Mouse (Mus musculus) myocyte (in vitro differentiated cells): ENCODE data around the gene Tfec. TPM values are rescaled to one million over a fixed set of nuclear protein-coding genes. Genes with fewer than 3 reads are reported as not detected.

ENCODE experiments used
- H3K27me3 ChIP-seq: one replicate; pipeline ENCODE4 v1.6.1; 2011; ENCODE audit not compliant: control insufficient read depth, insufficient read depth, insufficient read length
- H3K36me3 ChIP-seq: one replicate; pipeline ENCODE4 v1.6.1; 2011; ENCODE audit not compliant: control insufficient read depth, insufficient read depth
- H3K4me2 ChIP-seq: one replicate; pipeline ENCODE4 v1.6.1; 2011; ENCODE audit warnings: low read depth, control low read depth
- H3K4me3 ChIP-seq: one replicate; pipeline ENCODE4 v1.5.1; 2011; ENCODE audit warnings: mild to moderate bottlenecking, control low read depth, moderate library complexity
- H3K79me2 ChIP-seq: one replicate; pipeline ENCODE4 v1.6.1; 2011; ENCODE audit not compliant: control insufficient read depth, insufficient read depth
- H3ac ChIP-seq: one replicate; pipeline ENCODE4 v1.6.1; 2011; ENCODE audit not compliant: control insufficient read depth, insufficient read length
- CEBPB ChIP-seq: IDR thresholded peaks from 2 replicates; pipeline ENCODE4 v1.6.1; 2011; ENCODE audit warnings: mild to moderate bottlenecking, moderate library complexity; ENCODE audit not compliant: poor library complexity, insufficient read depth, severe bottlenecking
- E2F4 ChIP-seq: IDR thresholded peaks from one replicate; pipeline ENCODE4 v1.6.1; 2011; ENCODE audit warnings: mild to moderate bottlenecking, control low read depth, moderate library complexity; ENCODE audit not compliant: insufficient read depth
- MAX ChIP-seq: IDR thresholded peaks from one replicate; pipeline ENCODE4 v1.6.1; 2011; ENCODE audit warnings: low read depth, mild to moderate bottlenecking, control low read depth
- MYOD1 ChIP-seq, 3 experiments: IDR thresholded peaks; one replicate each; pipeline ENCODE4 v1.6.1; 2011; ENCODE audit warnings: control low read depth in 2 of 3, low read depth in 2 of 3, mild to moderate bottlenecking in 2 of 3, moderate library complexity in 1 of 3; ENCODE audit not compliant: insufficient read length in 2 of 3, control insufficient read depth in 1 of 3
- MYOG ChIP-seq, 3 experiments: IDR thresholded peaks; one replicate each; pipeline ENCODE4 v1.6.1; 2011; ENCODE audit warnings: control low read depth in 2 of 3, low read depth in 2 of 3, mild to moderate bottlenecking in 2 of 3; ENCODE audit not compliant: insufficient read length in 2 of 3, control insufficient read depth in 1 of 3, insufficient read depth in 1 of 3
- POLR2A ChIP-seq: IDR thresholded peaks from one replicate; pipeline ENCODE4 v1.6.1; 2011; ENCODE audit warnings: low read depth, mild to moderate bottlenecking, control low read depth, moderate library complexity; ENCODE audit not compliant: insufficient read length
- POLR2AphosphoS2 ChIP-seq: IDR thresholded peaks from one replicate; pipeline ENCODE4 v1.6.1; 2011; ENCODE audit warnings: low read depth, control low read depth; ENCODE audit not compliant: insufficient read length
- REST ChIP-seq: IDR thresholded peaks from one replicate; pipeline ENCODE4 v1.6.1; 2011; ENCODE audit warnings: mild to moderate bottlenecking, control low read depth, moderate library complexity; ENCODE audit not compliant: insufficient read depth, insufficient read length
- SRF ChIP-seq: IDR thresholded peaks from one replicate; pipeline ENCODE4 v1.6.1; 2011; ENCODE audit warnings: low read depth; ENCODE audit not compliant: control insufficient read depth, insufficient read length
- TCF12 ChIP-seq: IDR thresholded peaks from one replicate; pipeline ENCODE4 v1.6.1; 2011; ENCODE audit warnings: mild to moderate bottlenecking, control low read depth; ENCODE audit not compliant: poor library complexity, insufficient read depth, severe bottlenecking
- TCF3 ChIP-seq: IDR thresholded peaks from one replicate; pipeline ENCODE4 v1.6.1; 2011; ENCODE audit warnings: low read depth, control low read depth; ENCODE audit not compliant: insufficient read length
- USF1 ChIP-seq: IDR thresholded peaks from one replicate; pipeline ENCODE4 v1.6.1; 2011; ENCODE audit warnings: low read depth, mild to moderate bottlenecking, control low read depth, moderate library complexity
- polyA plus RNA-seq: library from polyadenylated mRNA; unstranded; fragments of >200 nt; fragmentation: generic; extraction: Trizol; gene quantifications from one replicate; pipeline ENCODE4 v1.2.1, GENCODE M21; 2012; ENCODE audit warnings: missing spikeins

Tfec gene
- polyA plus RNA-seq, 1 experiment, result not detected

DNA sequence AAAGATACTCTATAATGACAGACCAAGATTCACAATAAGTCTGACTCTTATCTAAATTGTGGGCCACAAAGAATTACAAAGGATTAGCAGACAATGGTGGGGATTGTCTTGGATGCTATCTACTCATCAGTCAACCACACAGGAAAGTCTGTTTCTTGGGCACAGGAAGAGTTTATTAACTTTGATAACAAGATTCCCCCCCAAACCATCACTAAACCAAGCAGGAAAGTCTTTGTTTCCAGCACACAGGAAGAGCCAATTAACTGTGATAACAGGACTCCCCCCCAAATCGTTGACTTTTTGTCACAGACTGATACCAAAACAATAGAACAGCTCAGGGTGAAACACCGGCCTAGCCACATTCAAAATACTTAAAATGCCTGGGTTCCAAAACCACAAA lies 28.2 kb downstream of the Tfec start:
- no peaks in the 10 kb centered on the region for H3K27me3 ChIP-seq
- TF ChIP-seq TCF3, result no peak
- TF ChIP-seq TCF12, result no peak
- TF ChIP-seq USF1, result no peak
- TF ChIP-seq E2F4, result no peak
- TF ChIP-seq MYOD1 (IDR thresholded peaks at IDR 0.05; ENCODE audit: control insufficient read depth in 1 of 3, insufficient read length in 2 of 3, low read depth in 2 of 3), result no peak
- no peak for TF ChIP-seq REST
- TF ChIP-seq SRF, result no peak
- no peak for TF ChIP-seq MAX
- no peak for TF ChIP-seq POLR2AphosphoS2
- no peak for TF ChIP-seq MYOG (IDR thresholded peaks at IDR 0.05; ENCODE audit: control insufficient read depth in 1 of 3, insufficient read depth in 1 of 3, insufficient read length in 2 of 3, low read depth in 2 of 3)
- no peak for TF ChIP-seq POLR2A
- no peak for TF ChIP-seq CEBPB
- no peaks in the 10 kb centered on the region for H3K79me2 ChIP-seq
- H3K4me2 ChIP-seq, result no peak overlapping the region
- no peaks in the 10 kb centered on the region for H3K36me3 ChIP-seq
- H3K4me3 ChIP-seq, result no peak overlapping the region
- H3ac ChIP-seq, result no peak overlapping the region

DNA sequence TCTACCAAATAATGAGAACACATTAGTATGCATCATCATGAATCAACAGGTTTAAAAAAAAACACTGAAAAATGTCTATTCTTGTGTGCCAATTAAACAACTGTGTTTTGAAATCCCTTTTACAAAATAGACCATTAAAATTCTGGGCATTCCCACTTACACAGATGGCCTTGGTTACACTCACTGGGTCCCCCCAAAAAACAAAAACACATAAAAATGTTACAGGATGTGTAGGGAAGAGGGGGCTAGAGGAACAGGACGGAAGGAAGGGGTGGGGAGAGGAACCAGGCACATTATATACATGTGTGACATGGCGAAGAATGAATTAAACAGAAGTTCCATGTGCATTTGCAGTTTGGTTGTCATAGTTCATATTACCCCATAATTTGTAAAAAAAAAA lies 29.9 kb downstream of the Tfec start:
- Histone ChIP-seq H3K4me2 (no peak overlapping the region), H3K4me3 (no peak overlapping the region), H3K36me3 (no peaks in the 10 kb centered on the region), H3K79me2 (no peaks in the 10 kb centered on the region), H3ac (no peak overlapping the region), H3K27me3 (no peaks in the 10 kb centered on the region)
- no peak for TF ChIP-seq CEBPB
- TF ChIP-seq REST, result no peak
- no peak for TF ChIP-seq SRF
- TF ChIP-seq USF1, result no peak
- TF ChIP-seq POLR2A, result no peak
- TF ChIP-seq MAX, result no peak
- TF ChIP-seq E2F4, result no peak
- no peak for TF ChIP-seq MYOG (IDR thresholded peaks at IDR 0.05; ENCODE audit: control insufficient read depth in 1 of 3, insufficient read depth in 1 of 3, insufficient read length in 2 of 3, low read depth in 2 of 3)

DNA sequence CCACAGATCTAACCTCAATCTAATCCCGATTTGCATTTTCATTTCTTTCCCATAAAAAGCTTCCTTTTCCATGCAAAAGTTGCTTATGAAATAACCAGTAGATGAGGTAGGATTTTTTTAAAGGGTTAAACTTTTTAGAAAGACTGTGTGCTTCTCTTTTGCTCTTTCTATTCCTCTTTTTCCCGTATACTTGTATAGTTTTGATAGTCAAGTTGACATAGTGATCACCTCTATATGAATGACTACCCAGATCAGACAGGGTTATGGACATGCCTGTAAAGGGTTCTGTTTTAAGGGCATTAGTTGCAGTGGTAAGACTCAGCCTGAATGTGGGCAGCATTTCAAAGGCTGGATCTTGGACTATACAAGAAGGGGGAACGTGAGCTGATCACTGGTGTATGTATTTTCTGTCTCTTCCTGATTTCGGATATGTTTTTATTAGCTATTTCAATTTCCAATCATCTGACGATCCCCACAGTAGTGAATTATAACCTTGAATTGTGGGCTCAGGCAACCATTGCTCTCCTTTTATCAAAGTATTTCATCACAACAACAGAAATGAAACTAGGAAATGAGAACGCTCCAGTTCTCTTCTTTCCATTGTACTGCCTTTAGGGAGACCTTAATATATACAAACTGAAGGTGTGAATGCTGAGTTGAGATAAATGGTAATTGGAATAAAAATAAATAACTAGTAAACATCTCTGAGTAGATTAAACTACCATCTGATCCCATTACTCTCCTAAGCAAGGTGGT lies 35.3 kb downstream of the Tfec start:
- H3K4me2 ChIP-seq, result no peak overlapping the region
- TF ChIP-seq MYOD1 (IDR thresholded peaks at IDR 0.05; ENCODE audit: control insufficient read depth in 1 of 3, insufficient read length in 2 of 3, low read depth in 2 of 3), result no peak
- TF ChIP-seq POLR2A, result no peak
- no peak for TF ChIP-seq SRF
- TF ChIP-seq CEBPB, result no peak
- TF ChIP-seq POLR2AphosphoS2, result no peak
- no peak for TF ChIP-seq TCF3
- no peak for TF ChIP-seq MAX
- no peak for TF ChIP-seq MYOG (IDR thresholded peaks at IDR 0.05; ENCODE audit: control insufficient read depth in 1 of 3, insufficient read depth in 1 of 3, insufficient read length in 2 of 3, low read depth in 2 of 3)
- no peak for TF ChIP-seq REST
- TF ChIP-seq E2F4, result no peak
- no peak for TF ChIP-seq USF1
- TF ChIP-seq TCF12, result no peak
- no peaks in the 10 kb centered on the region for H3K36me3 ChIP-seq
- no peaks in the 10 kb centered on the region for H3K79me2 ChIP-seq
- no peaks in the 10 kb centered on the region for H3K27me3 ChIP-seq
- no peak overlapping the region for H3K4me3 ChIP-seq
- no peak overlapping the region for H3ac ChIP-seq

DNA sequence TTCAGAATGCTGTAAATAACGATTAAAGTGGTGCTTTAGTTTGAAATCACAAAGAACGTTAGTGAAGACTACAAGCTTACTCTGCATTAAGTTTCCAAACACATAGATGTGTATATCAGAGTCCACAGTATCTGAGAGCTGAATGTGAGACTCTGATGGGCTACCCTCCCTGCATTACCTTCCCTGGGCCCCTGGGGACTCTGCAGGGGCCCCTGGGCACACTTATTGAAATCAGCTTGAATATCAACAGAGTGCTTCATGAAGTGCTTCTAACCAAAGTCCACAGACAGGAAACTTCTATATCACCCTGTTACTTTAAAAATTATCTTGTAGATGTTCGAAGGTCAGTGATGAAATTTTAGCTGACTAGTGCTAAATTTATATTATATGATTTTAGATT lies 36.2 kb downstream of the Tfec start:
- no peak overlapping the region for H3K4me3 ChIP-seq
- TF ChIP-seq CEBPB (no peak), MYOD1 (IDR thresholded peaks at IDR 0.05; ENCODE audit: control insufficient read depth in 1 of 3, insufficient read length in 2 of 3, low read depth in 2 of 3) (no peak), POLR2AphosphoS2 (no peak), TCF3 (no peak), SRF (no peak), E2F4 (no peak), USF1 (no peak), POLR2A (no peak), MYOG (IDR thresholded peaks at IDR 0.05; ENCODE audit: control insufficient read depth in 1 of 3, insufficient read depth in 1 of 3, insufficient read length in 2 of 3, low read depth in 2 of 3) (no peak), TCF12 (no peak), MAX (no peak), REST (no peak)
- no peaks in the 10 kb centered on the region for H3K36me3 ChIP-seq
- H3K79me2 ChIP-seq, result no peaks in the 10 kb centered on the region
- no peak overlapping the region for H3K4me2 ChIP-seq
- no peak overlapping the region for H3ac ChIP-seq
- no peaks in the 10 kb centered on the region for H3K27me3 ChIP-seq
